Mouse (Mus musculus) liver, embryonic 14.5 days (tissue): ENCODE data around the gene Sspn.

Source experiments
- CTCF ChIP-seq: IDR thresholded peaks from 2 replicates; pipeline ENCODE4 v1.5.1; 2016; ENCODE audit warnings: antibody characterized with exemption, low read depth, control low read depth
- EP300 ChIP-seq: IDR thresholded peaks from 2 replicates; pipeline ENCODE4 v1.6.1; 2016; ENCODE audit warnings: antibody characterized with exemption, low read depth

DNA sequence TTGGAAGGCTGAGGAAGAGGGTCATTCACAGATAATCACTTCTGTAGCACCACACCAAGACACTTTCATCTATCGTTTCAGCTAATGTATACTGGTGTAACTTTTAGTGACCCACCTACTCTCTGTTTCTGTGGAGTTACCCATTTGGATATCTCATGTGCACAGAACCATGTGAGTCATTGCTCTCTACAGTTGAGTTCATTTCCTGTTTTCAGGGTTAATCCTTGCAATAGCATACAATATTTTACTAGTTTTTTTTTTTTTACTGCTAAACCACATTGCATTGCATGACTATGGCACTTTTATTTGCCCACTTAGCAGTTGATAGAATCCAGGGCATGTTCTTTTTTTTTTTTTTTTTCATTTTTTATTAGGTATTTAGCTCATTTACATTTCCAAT lies 48.4 kb upstream of the Sspn start:
- TF ChIP-seq CTCF (no peak), EP300 (no peak)
